ENCODE assay signal across 17 mouse cellular contexts in the genomic region with DNA sequence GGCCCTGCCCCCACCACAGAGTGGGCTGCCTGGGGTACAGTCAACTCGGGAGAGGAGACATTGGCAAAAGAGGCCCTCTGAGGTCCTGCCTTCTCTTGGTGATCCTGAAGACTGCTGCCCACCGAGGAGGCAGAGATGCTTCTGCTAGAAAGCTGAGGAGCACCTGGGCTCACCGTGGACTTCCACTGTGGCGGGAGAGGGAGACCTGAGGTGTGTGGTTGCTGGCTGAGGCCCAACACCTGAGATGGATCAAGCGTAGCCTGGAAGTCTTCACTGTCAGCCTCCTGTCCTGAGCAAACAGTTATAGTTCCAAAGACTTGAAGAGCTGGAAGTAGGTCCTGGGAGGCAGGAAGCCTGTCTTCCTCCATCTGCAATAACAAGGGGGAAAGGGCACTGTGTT. TPM values are rescaled to one million over a fixed set of nuclear protein-coding genes. Genes with fewer than 3 reads are reported as not detected.
DNase-seq lines count a peak whose midpoint lies in the region; ATAC-seq and TF ChIP-seq lines count a peak whose summit lies in the region.
"Had no signal": no experiment of that assay in that cellular context is flagged by ENCODE, and none has a peak within 500 bp of the region (broad histone marks: within the 10 kb centered on the region; RNA-seq: fewer than 3 reads in every experiment).

No protein-coding gene starts in this region.

- no peak overlapping the region for H3K9ac ChIP-seq in heart, adult 2 months (ENCODE audit: low read depth, low read length)
- H3K9ac ChIP-seq in CH12.LX (ENCODE audit: insufficient read depth, low read depth): no peak overlapping the region
- no peak overlapping the region for H3K9ac ChIP-seq in ES-Bruce4 (ENCODE audit: low read depth, poor library complexity, severe bottlenecking)
- H3K9ac ChIP-seq: embryonic facial prominence, embryonic 13.5 days; forebrain, embryonic 12.5 days; forebrain, postnatal 0 days; hindbrain, embryonic 15.5 days had no signal

- ATAC-seq in megakaryocyte progenitor cell, adult 5-6 weeks (replicated peaks; ENCODE audit: poor library complexity): peak; percentile 17; the same call in 1 of the 2 replicates
- ATAC-seq: forebrain, postnatal 0 days; intestine, embryonic 16.5 days had no signal

- no peaks in the 10 kb centered on the region for H3K27me3 ChIP-seq in heart, adult 2 months (ENCODE audit: control insufficient read depth, insufficient read depth, low read length)
- H3K27me3 ChIP-seq in CH12.LX (replicated peaks) (no peaks in the 10 kb centered on the region), ES-Bruce4 (ENCODE audit: control insufficient read depth, insufficient read depth, low read length, poor library complexity, severe bottlenecking) (no peaks in the 10 kb centered on the region)
- H3K27me3 ChIP-seq: embryonic facial prominence, embryonic 13.5 days; forebrain, embryonic 12.5 days; hindbrain, embryonic 15.5 days had no signal

- TF ChIP-seq EP300 in heart, adult 2 months (IDR thresholded peaks at IDR 0.05; ENCODE audit: insufficient read depth, low read depth, low read length): no peak
- TF ChIP-seq EP300 in CH12.LX (IDR thresholded peaks at IDR 0.05; ENCODE audit: low read length) (no peak), ES-Bruce4 (IDR thresholded peaks at IDR 0.05; ENCODE audit: insufficient read depth, low read depth, low read length) (no peak)

- H3K36me3 ChIP-seq in heart, adult 2 months (ENCODE audit: control insufficient read depth, insufficient read depth, low read length): peaks cover 5% of the 10 kb centered on the region
- H3K36me3 ChIP-seq in CH12.LX (replicated peaks in 1 of 2; ENCODE audit: control insufficient read depth in 1 of 2, insufficient read depth in 1 of 2, low read length in 1 of 2): peaks cover 75 to 95% of the 10 kb centered on the region in 2 experiments
- peaks cover 63% of the 10 kb centered on the region for H3K36me3 ChIP-seq in ES-Bruce4 (ENCODE audit: control insufficient read depth, insufficient read depth, low read length, poor library complexity, severe bottlenecking)

- no peak for TF ChIP-seq POLR2A in heart, adult 2 months (IDR thresholded peaks at IDR 0.05; ENCODE audit: insufficient read depth, low read depth, low read length)
- TF ChIP-seq POLR2A in CH12.LX (IDR thresholded peaks at IDR 0.05; ENCODE audit: low read depth, low read length): 0 out of 2 replicates have a peak, but pooled peaks have one; percentile 6
- no peak for TF ChIP-seq POLR2A in ES-Bruce4 (IDR thresholded peaks at IDR 0.05; ENCODE audit: insufficient read depth, low read length)

- WGBS in heart, adult 2 months: 43% methylated on average over 5 of the region's 5 CpGs

- peaks cover 14% of the 10 kb centered on the region for H3K4me1 ChIP-seq in heart, adult 2 months (ENCODE audit: control insufficient read depth, insufficient read depth, low read length)
- H3K4me1 ChIP-seq in CH12.LX (ENCODE audit: control insufficient read depth in 1 of 2, insufficient read depth in 2 of 2) (peaks cover 1 to 30% of the 10 kb centered on the region in 2 experiments), ES-Bruce4 (ENCODE audit: control insufficient read depth, insufficient read depth, low read length) (peaks cover 16% of the 10 kb centered on the region)
- H3K4me1 ChIP-seq: hindbrain, embryonic 15.5 days had no signal

- TF ChIP-seq RAD21 in CH12.LX (IDR thresholded peaks at IDR 0.05; ENCODE audit: low read depth, low read length): no peak

- dilution Hi-C loops in CH12.LX (cut with MboI; ENCODE audit: extremely low pct_ligation_motif_present, extremely low pct_unique_long_range_greater_than_20kb, low sequenced_read_pairs): no loop called here

- H3K4me2 ChIP-seq in CH12.LX (ENCODE audit: insufficient read depth, low read depth, poor library complexity, severe bottlenecking): no peak overlapping the region
- H3K4me2 ChIP-seq: embryonic facial prominence, embryonic 13.5 days; forebrain, embryonic 12.5 days; hindbrain, embryonic 15.5 days had no signal

- peak overlapping the region; percentile 38; the same call in 1 of the 2 replicates for H3K27ac ChIP-seq in heart, adult 2 months
- H3K27ac ChIP-seq in CH12.LX (ENCODE audit: insufficient read depth, low read depth) (no peak overlapping the region), ES-Bruce4 (ENCODE audit: insufficient read depth, low read length) (0 out of 2 replicates have a peak overlapping the region, but pooled peaks have one; percentile 10)
- H3K27ac ChIP-seq: embryonic facial prominence, embryonic 13.5 days; forebrain, embryonic 12.5 days; hindbrain, embryonic 15.5 days had no signal

- DNase-seq in heart, adult 2 months: no peak
- no peak for DNase-seq in heart, postnatal 36 days
- DNase-seq in CH12.LX (ENCODE audit: extremely low read depth): no peak
- no peak for DNase-seq in frontal cortex, postnatal 14 days (ENCODE audit: low spot score in 2 of 2)
- DNase-seq: adrenal gland, postnatal 10 days; cerebellum, adult 11-12 months; cerebellum, adult 9-11 months; cerebellum, postnatal 36 days; forebrain, postnatal 0 days; gastrocnemius, postnatal 36 days; kidney, adult 2 months had no signal

- no peak overlapping the region for H3K4me3 ChIP-seq in heart, adult 2 months
- no peak overlapping the region for H3K4me3 ChIP-seq in CH12.LX (replicated peaks in 1 of 3; ENCODE audit: low read depth in 2 of 3, low read length in 2 of 3, poor library complexity in 1 of 3)
- H3K4me3 ChIP-seq in ES-Bruce4 (ENCODE audit: low read depth, low read length): no peak overlapping the region
- H3K4me3 ChIP-seq: embryonic facial prominence, embryonic 13.5 days; forebrain, embryonic 12.5 days; hindbrain, embryonic 15.5 days had no signal

- H3K9me3 ChIP-seq in CH12.LX (replicated peaks; ENCODE audit: low read length) (no peaks in the 10 kb centered on the region), ES-Bruce4 (replicated peaks; ENCODE audit: control insufficient read depth, insufficient read depth, low read length, poor library complexity, severe bottlenecking) (0 out of 2 replicates have a peak, but pooled peaks cover 7% of the 10 kb centered on the region)
- H3K9me3 ChIP-seq: embryonic facial prominence, embryonic 13.5 days; forebrain, embryonic 12.5 days; hindbrain, embryonic 15.5 days had no signal

- in situ Hi-C loops in CH12.LX (cut with MboI; ENCODE audit: low pct_ligation_motif_present, low pct_unique_long_range_greater_than_20kb, low sequenced_read_pairs): loop anchor here (5.0 kb wide), 1 partner anchor 33 kb away; no protein-coding TSS in a partner anchor

- peaks cover under 1% of the 10 kb centered on the region; the same call in 1 of the 2 replicates for H3K79me2 ChIP-seq in heart, adult 2 months (replicated peaks; ENCODE audit: control insufficient read depth, insufficient read depth, low read length)
- peaks cover 11% of the 10 kb centered on the region for H3K79me2 ChIP-seq in CH12.LX (replicated peaks; ENCODE audit: control insufficient read depth, extremely low read depth, insufficient read depth, poor library complexity, severe bottlenecking)

- TF ChIP-seq CTCF in heart, adult 2 months (IDR thresholded peaks at IDR 0.05): no peak
- TF ChIP-seq CTCF in CH12.LX (conservative IDR thresholded peaks at IDR 0.05 in 1 of 2, IDR thresholded peaks at IDR 0.05 in 1 of 2; ENCODE audit: low read depth in 2 of 2, low read length in 2 of 2) (no peak), ES-Bruce4 (IDR thresholded peaks at IDR 0.05; ENCODE audit: low read depth, low read length) (no peak)

- intact Hi-C loops in heart, adult 2 months (cut with DNase I): no loop called here
- intact Hi-C loops in heart, postnatal 36 days (cut with DNase I): loop anchor here (10.0 kb wide), 3 partner anchors 294 to 416 kb away; no protein-coding TSS in a partner anchor

TF ChIP-seq in CH12.LX, 34 proteins besides CTCF, POLR2A, EP300 and RAD21:
- no peak for TF ChIP-seq CHD1 (IDR thresholded peaks at IDR 0.05; ENCODE audit: low read depth, low read length)
- TF ChIP-seq E2F4 (IDR thresholded peaks at IDR 0.05; ENCODE audit: insufficient replicate concordance, low read depth, low read length): no peak
- no peak for TF ChIP-seq ETS1 (conservative IDR thresholded peaks at IDR 0.05; ENCODE audit: low read depth, low read length)
- no peak for TF ChIP-seq ZNF384 (IDR thresholded peaks at IDR 0.05; ENCODE audit: low read depth, low read length)
- TF ChIP-seq TCF12 (IDR thresholded peaks at IDR 0.05; ENCODE audit: low read depth, low read length): no peak
- TF ChIP-seq ZC3H11A (IDR thresholded peaks at IDR 0.05; ENCODE audit: low read depth, low read length): no peak
- no peak for TF ChIP-seq SMC3 (IDR thresholded peaks at IDR 0.05; ENCODE audit: low read depth, low read length)
TF ChIP-seq in CH12.LX: peak in this region for 0.

RNA-seq across cellular contexts. Expression of a gene that starts 8.9 kb away (rescaled TPM):
- 10 to 100 TPM; 43.1 to 49.3 TPM for total RNA-seq in heart, adult 2 months (2021)
- 20.1 and 33.4 TPM in 2 replicates for polyA plus RNA-seq in heart, adult 2 months (2012; rRNA removed)
- total RNA-seq in heart, postnatal 36 days (2021): 10 to 100 TPM; 41.8 to 47.5 TPM
- 28.7 and 30.7 TPM in 2 replicates for total RNA-seq in CH12.LX (2012; rRNA removed)
- 27.8 and 28.3 TPM in 2 replicates for total RNA-seq in CH12.LX (2014; rRNA removed)
- polyA plus RNA-seq in CH12.LX (2012; ENCODE audit: insufficient read length, low read depth): 27.7 and 31.6 TPM in 2 replicates
- polyA plus RNA-seq in ES-Bruce4 (2011; ENCODE audit: insufficient read depth, insufficient read length, low read depth, missing spikeins): 38.0 and 40.4 TPM in 2 replicates
- total RNA-seq in megakaryocyte progenitor cell, adult 5-6 weeks (2015): 22.6 and 27.7 TPM in 2 replicates
- 28.3 and 28.6 TPM in 2 replicates for total RNA-seq in megakaryocyte progenitor cell, adult 5-6 weeks (2017)

RNA-seq across cellular contexts. Expression of a gene that starts 39.1 kb away (rescaled TPM):
- 100 to 1,000 TPM; 119 to 131 TPM for total RNA-seq in heart, adult 2 months (2021)
- polyA plus RNA-seq in heart, adult 2 months (2012; rRNA removed): 52.8 and 93.3 TPM in 2 replicates
- total RNA-seq in heart, postnatal 36 days (2021): 100 to 1,000 TPM; 128 to 130 TPM
- 76.7 and 98.7 TPM in 2 replicates for total RNA-seq in CH12.LX (2012; rRNA removed)
- total RNA-seq in CH12.LX (2014; rRNA removed): 135 and 143 TPM in 2 replicates
- 216 and 263 TPM in 2 replicates for polyA plus RNA-seq in CH12.LX (2012; ENCODE audit: insufficient read length, low read depth)
- 396 and 407 TPM in 2 replicates for polyA plus RNA-seq in ES-Bruce4 (2011; ENCODE audit: insufficient read depth, insufficient read length, low read depth, missing spikeins)
- total RNA-seq in megakaryocyte progenitor cell, adult 5-6 weeks (2015): 143 and 167 TPM in 2 replicates
- total RNA-seq in megakaryocyte progenitor cell, adult 5-6 weeks (2017): 86.8 and 87.9 TPM in 2 replicates
